Mouse (Mus musculus) CH12.LX (cell line): ENCODE results near the gene Kcnma1.

ENCODE experiments used
- CTCF ChIP-seq, 2 experiments: IDR thresholded peaks in 1 of 2; conservative IDR thresholded peaks in 1 of 2; 2 replicates each; pipeline ENCODE4 v1.5.1; 2011 to 2012; ENCODE audit warnings: low read depth in 2 of 2, low read length in 2 of 2, improper control_type of control experiment in 1 of 2, inconsistent platforms in 1 of 2, mild to moderate bottlenecking in 1 of 2, moderate library complexity in 1 of 2
- HCFC1 ChIP-seq: IDR thresholded peaks from 2 replicates; pipeline ENCODE4 v1.6.1; 2012; ENCODE audit warnings: low read depth, mild to moderate bottlenecking, inconsistent platforms, low read length, improper control_type of control experiment
- POLR2A ChIP-seq: IDR thresholded peaks from 2 replicates; pipeline ENCODE4 v1.6.1; 2011; ENCODE audit warnings: low read depth, mild to moderate bottlenecking, improper control_type of control experiment, low read length
- SMC3 ChIP-seq: IDR thresholded peaks from 2 replicates; pipeline ENCODE4 v1.6.1; 2011; ENCODE audit warnings: low read depth, low read length, improper control_type of control experiment
- ZKSCAN1 ChIP-seq: IDR thresholded peaks from 2 replicates; pipeline ENCODE4 v1.6.1; 2012; ENCODE audit warnings: low read depth, inconsistent platforms, low read length, improper control_type of control experiment, borderline replicate concordance
- ZMIZ1 ChIP-seq: IDR thresholded peaks from 2 replicates; pipeline ENCODE4 v1.6.1; 2012; ENCODE audit warnings: low read depth, mild to moderate bottlenecking, inconsistent platforms, low read length, improper control_type of control experiment
- ZNF384 ChIP-seq: IDR thresholded peaks from 2 replicates; pipeline ENCODE4 v1.6.1; 2012; ENCODE audit warnings: low read depth, low read length, improper control_type of control experiment, inconsistent platforms

- TF ChIP-seq POLR2A = no peak
- TF ChIP-seq CTCF (conservative IDR thresholded peaks at IDR 0.05 in 1 of 2, IDR thresholded peaks at IDR 0.05 in 1 of 2; ENCODE audit: low read depth in 2 of 2, low read length in 2 of 2) = no peak
- TF ChIP-seq ZKSCAN1 = no peak
- no peak for TF ChIP-seq ZNF384
- no peak for TF ChIP-seq ZMIZ1
- no peak for TF ChIP-seq HCFC1
- no peak for TF ChIP-seq SMC3
Measured at GRCm38 (mm10) chr14:23846706-23847105, 167.6 kb downstream of the Kcnma1 start.
